Mouse (Mus musculus): ENCODE measurements around the gene Kdf1.
A peak's percentile ranks its signal among the peaks of the same experiment; 100 is the strongest.

Gene Kdf1

DNA sequence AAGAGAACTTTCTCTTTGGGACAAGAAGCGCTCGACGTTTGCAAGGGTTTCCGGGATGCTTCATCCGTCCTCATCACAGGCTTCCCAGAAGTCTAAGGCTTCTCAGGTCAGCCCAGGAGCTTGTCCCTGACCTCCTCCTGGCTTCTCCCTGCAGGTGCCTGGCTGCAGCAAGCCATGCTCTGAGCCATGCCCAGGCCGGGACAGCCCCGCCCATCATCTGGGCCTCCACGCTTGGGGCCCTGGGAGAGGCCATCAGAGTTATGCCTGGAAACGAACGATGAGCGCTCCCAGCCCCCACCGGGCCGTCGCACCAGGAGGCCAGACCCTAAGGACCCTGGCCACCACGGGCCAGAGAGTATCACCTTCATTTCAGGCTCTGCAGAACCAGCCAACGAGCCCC, 9.0 kb downstream of the Kdf1 start:
- TF ChIP-seq CTCF (conservative IDR thresholded peaks at IDR 0.05; ENCODE audit: low read length) (no peak), POU5F1 (IDR thresholded peaks at IDR 0.05; ENCODE audit: borderline replicate concordance, low read length) (no peak), NANOG (IDR thresholded peaks at IDR 0.05; ENCODE audit: borderline replicate concordance, low read length) (no peak)
- H3K27me3 ChIP-seq (ENCODE audit: insufficient read depth, low read length): no peaks in the 10 kb centered on the region

DNA sequence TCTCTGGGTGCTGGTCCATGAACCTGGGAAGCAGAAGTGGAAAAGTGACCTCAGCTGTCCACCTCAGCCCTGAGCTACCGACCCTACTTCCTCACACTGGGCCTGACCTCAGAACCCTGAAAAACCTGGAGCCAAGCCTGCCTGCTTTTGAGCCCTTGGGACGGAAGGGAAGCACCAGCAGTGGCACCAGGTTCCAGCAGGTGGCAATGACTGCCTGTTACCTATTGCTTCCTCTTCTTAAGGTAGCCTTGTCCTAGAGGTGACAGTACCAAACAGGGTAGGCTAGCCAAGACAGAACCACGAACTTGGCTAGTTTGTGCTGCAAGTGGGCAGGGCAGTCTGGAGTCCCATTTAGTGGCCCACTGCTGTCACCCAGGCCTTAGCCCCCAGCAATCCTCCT, 14.0 kb downstream of the Kdf1 start:
- no peak for TF ChIP-seq CTCF (conservative IDR thresholded peaks at IDR 0.05; ENCODE audit: low read length)
- no peak for TF ChIP-seq NANOG (IDR thresholded peaks at IDR 0.05; ENCODE audit: borderline replicate concordance, low read length)
- TF ChIP-seq POU5F1 (IDR thresholded peaks at IDR 0.05; ENCODE audit: borderline replicate concordance, low read length): no peak
- Histone ChIP-seq H3K27me3 (ENCODE audit: insufficient read depth, low read length) (no peaks in the 10 kb centered on the region), H3K4me3 (replicated peaks; ENCODE audit: low read length) (no peak overlapping the region), H3K9me3 (ENCODE audit: low read length) (no peaks in the 10 kb centered on the region), H3K4me1 (replicated peaks; ENCODE audit: low read depth, low read length) (peaks cover 63% of the 10 kb centered on the region), H3K36me3 (ENCODE audit: insufficient read depth, low read length) (peaks cover 98% of the 10 kb centered on the region)

More for the DNA sequence above, 9.0 kb downstream of the Kdf1 start:
- Histone ChIP-seq H3K9me3 (ENCODE audit: low read length) (no peaks in the 10 kb centered on the region), H3K36me3 (ENCODE audit: insufficient read depth, low read length) (peaks cover 52% of the 10 kb centered on the region), H3K4me1 (replicated peaks; ENCODE audit: low read depth, low read length) (peaks cover 39% of the 10 kb centered on the region), H3K4me3 (replicated peaks; ENCODE audit: low read length) (peak overlapping the region; percentile 66)

DNA sequence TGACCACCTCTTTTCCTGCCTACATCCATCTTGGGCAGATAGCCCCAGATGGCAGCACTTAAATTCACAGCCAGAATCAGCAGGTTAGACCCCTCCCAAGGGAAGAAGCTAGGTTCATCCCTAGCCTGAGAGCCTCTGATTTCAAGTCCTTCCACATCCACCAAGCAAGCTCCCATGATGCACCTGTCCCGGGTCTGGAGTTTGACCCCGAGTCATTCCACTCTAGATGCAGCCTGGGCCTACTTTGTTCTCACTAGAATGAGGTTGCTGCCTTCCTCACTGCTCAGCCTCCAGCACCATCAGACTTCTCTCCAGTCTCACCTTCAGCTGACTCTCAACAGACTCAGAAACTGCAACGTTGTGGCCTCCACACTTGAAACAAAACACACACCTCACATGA, 17.3 kb downstream of the Kdf1 start:
- Histone ChIP-seq H3K9me3 (ENCODE audit: low read length) (no peaks in the 10 kb centered on the region), H3K27me3 (ENCODE audit: insufficient read depth, low read length) (no peaks in the 10 kb centered on the region), H3K36me3 (ENCODE audit: insufficient read depth, low read length) (peaks cover 94% of the 10 kb centered on the region), H3K4me3 (replicated peaks; ENCODE audit: low read length) (no peak overlapping the region), H3K4me1 (replicated peaks; ENCODE audit: low read depth, low read length) (peaks cover 61% of the 10 kb centered on the region)
- TF ChIP-seq NANOG (IDR thresholded peaks at IDR 0.05; ENCODE audit: borderline replicate concordance, low read length) (no peak), CTCF (conservative IDR thresholded peaks at IDR 0.05; ENCODE audit: low read length) (no peak), POU5F1 (IDR thresholded peaks at IDR 0.05; ENCODE audit: borderline replicate concordance, low read length) (no peak)

DNA sequence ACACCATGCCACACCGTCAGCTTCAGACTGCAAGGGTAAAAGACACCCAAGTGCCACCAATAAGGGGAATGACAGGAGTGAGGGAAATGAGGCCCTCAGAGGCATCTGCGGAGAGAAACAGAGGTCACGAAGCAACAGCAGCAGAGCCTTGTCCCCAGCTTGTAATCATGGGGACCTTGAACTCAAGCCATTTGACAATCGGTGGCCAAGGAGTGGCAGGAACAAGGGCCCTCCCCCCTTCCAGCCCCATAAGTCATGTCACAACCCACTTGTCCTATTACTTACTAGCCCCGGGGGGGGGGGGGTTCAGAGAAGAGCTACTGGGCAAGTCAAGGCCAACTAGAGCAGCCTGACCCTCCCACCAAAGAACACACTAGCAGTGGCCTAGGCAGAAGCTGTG, 17.9 kb downstream of the Kdf1 start:
- H3K4me1 ChIP-seq (replicated peaks; ENCODE audit: low read depth, low read length): peaks cover 62% of the 10 kb centered on the region
- H3K9me3 ChIP-seq (ENCODE audit: low read length): no peaks in the 10 kb centered on the region
- no peaks in the 10 kb centered on the region for H3K27me3 ChIP-seq (ENCODE audit: insufficient read depth, low read length)
- peaks cover 94% of the 10 kb centered on the region for H3K36me3 ChIP-seq (ENCODE audit: insufficient read depth, low read length)
- TF ChIP-seq NANOG (IDR thresholded peaks at IDR 0.05; ENCODE audit: borderline replicate concordance, low read length) (no peak), POU5F1 (IDR thresholded peaks at IDR 0.05; ENCODE audit: borderline replicate concordance, low read length) (no peak), CTCF (conservative IDR thresholded peaks at IDR 0.05; ENCODE audit: low read length) (no peak)
- no peak overlapping the region for H3K4me3 ChIP-seq (replicated peaks; ENCODE audit: low read length)

DNA sequence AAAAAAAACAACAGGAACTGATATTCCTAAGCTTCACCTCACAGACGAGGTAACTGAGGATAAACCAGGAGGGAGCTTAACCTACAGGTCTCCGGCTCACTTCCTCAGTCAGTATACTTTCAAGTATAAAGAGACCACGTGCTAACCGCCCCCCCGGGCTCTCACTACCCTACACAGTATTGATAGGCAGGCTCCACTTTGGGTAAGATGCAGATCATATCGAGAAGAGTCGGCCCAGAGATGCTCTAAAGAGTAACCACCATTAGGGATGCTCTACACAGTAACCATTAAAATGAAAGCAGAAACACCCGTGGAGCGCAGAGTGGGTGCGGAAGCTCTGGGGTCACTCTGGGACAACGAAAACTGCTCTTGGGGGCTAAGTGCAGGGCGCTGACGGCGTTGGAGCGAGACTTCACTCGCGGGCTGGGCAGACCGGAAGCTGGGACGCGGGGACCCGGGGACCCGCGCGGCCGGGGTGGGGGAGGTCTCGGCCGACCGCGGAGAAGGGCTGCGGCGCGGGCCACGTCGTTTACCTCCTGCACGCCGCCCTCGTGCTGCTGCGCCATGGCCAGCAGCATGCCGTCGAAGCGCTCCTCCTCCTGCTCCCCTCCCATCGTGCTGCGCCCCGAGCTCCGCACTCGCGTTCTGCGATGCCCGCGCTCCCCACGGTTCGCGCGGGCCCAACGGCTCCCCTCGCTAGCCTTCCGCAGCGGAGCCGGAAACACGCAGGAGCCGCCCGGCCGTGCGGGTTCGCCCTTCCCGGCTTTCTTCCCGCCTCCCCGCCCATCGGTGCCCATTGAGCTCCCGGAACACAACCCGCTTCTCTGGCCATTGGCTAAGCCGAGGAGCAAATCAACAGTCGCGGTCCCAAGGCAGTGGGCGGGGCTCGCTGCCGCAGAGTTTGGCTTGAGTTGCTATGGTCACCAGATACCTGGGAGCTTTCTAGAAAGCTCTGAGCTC, 26.8 kb downstream of the Kdf1 start, which contains the start of gene Nudc:
Nudc (minus strand) TSS at position 725 of the 960 bp plus-strand sequence.
- peaks cover 39% of the 10 kb centered on the region for H3K36me3 ChIP-seq (ENCODE audit: insufficient read depth, low read length)
- no peaks in the 10 kb centered on the region for H3K9me3 ChIP-seq (ENCODE audit: low read length)
- H3K4me1 ChIP-seq (replicated peaks; ENCODE audit: low read depth, low read length): peaks cover 49% of the 10 kb centered on the region
- TF ChIP-seq NANOG (IDR thresholded peaks at IDR 0.05; ENCODE audit: borderline replicate concordance, low read length) (no peak), CTCF (conservative IDR thresholded peaks at IDR 0.05; ENCODE audit: low read length) (no peak), POU5F1 (IDR thresholded peaks at IDR 0.05; ENCODE audit: borderline replicate concordance, low read length) (no peak)
- peak within 1 kb of the TSS; percentile 98 for H3K4me3 ChIP-seq (replicated peaks; ENCODE audit: low read length)
- peaks cover 4% of the 10 kb centered on the region; the same call in 1 of the 2 replicates for H3K27me3 ChIP-seq (ENCODE audit: insufficient read depth, low read length)

DNA sequence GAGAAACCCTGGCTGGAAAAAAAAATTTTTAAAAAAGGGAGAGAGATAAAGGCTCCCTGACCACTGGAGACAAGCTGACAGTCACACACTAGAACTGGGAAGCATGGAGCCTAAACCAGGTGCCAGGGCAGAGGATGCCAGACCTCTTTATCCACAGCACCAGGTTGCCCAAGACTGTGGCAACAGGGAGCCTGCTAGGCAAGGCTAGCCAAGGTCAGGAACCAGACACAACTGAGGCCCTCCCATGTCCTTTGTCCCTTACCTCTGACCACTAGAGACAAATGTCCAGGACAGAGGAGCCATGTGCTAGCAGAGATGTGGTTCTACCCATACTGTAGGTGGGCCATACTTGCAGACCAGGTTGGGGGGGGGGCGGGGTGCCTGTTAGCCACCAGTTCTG, 33.3 kb downstream of the Kdf1 start:
- Histone ChIP-seq H3K27me3 (ENCODE audit: insufficient read depth, low read length) (peaks cover 30% of the 10 kb centered on the region), H3K4me1 (replicated peaks; ENCODE audit: low read depth, low read length) (peaks cover 22% of the 10 kb centered on the region), H3K9me3 (ENCODE audit: low read length) (no peaks in the 10 kb centered on the region), H3K36me3 (ENCODE audit: insufficient read depth, low read length) (no peaks in the 10 kb centered on the region), H3K4me3 (replicated peaks; ENCODE audit: low read length) (no peak overlapping the region)
- TF ChIP-seq POU5F1 (IDR thresholded peaks at IDR 0.05; ENCODE audit: borderline replicate concordance, low read length): no peak
- no peak for TF ChIP-seq NANOG (IDR thresholded peaks at IDR 0.05; ENCODE audit: borderline replicate concordance, low read length)
- TF ChIP-seq CTCF (conservative IDR thresholded peaks at IDR 0.05; ENCODE audit: low read length): no peak

DNA sequence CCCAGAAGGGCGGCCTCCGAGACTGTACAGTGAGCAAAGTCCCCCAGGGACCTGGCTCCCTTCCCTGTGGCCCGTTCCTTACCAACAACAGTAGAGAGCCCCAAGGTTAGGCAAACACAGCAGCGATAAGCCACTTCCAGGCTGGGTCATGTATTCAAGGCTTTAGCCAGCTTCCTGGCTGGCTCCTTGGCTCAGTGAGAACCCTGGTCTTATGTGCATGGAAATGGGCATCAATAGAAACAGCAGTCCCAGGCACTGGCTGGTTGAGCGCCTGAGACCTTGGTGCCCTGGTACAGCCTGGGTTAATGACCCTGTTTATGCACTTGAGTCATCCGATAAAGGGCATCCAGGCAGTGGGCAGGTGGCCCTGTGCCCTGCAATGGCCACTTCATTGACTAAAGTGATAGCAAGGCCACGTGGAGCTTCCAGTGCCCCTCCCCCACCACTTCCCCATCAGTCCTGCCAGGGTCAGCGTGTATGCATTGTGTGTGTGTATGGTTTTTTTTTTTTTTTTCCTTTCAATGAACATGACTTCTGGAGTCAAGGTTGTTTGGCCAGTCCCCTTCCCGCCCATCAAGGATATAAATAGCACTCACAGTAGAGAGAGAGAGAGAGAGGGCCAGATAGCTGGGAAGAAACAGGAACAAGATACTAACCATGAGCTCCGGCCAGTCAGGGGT, 34.1 kb downstream of the Kdf1 start, which contains the start of gene Nr0b2:
Nr0b2 (plus strand) TSS at position 609 of the 680 bp plus-strand sequence.
- peaks cover 35% of the 10 kb centered on the region for H3K27me3 ChIP-seq (ENCODE audit: insufficient read depth, low read length)
- peaks cover 22% of the 10 kb centered on the region for H3K4me1 ChIP-seq (replicated peaks; ENCODE audit: low read depth, low read length)
- H3K4me3 ChIP-seq (replicated peaks; ENCODE audit: low read length): peak within 1 kb of the TSS; percentile 63
- H3K9me3 ChIP-seq (ENCODE audit: low read length): no peaks in the 10 kb centered on the region
- no peaks in the 10 kb centered on the region for H3K36me3 ChIP-seq (ENCODE audit: insufficient read depth, low read length)
- TF ChIP-seq CTCF (conservative IDR thresholded peaks at IDR 0.05; ENCODE audit: low read length) (no peak), NANOG (IDR thresholded peaks at IDR 0.05; ENCODE audit: borderline replicate concordance, low read length) (no peak), POU5F1 (IDR thresholded peaks at IDR 0.05; ENCODE audit: borderline replicate concordance, low read length) (no peak)
